Comparison of ENCODE assay signal across 20 mouse cellular contexts in genomic region chr2:170228318-170228994, GRCm38 (mm10).
DNase-seq lines count a peak whose midpoint lies in the region; ATAC-seq and TF ChIP-seq lines count a peak whose summit lies in the region.
"Had no signal": no experiment of that assay in that cellular context is flagged by ENCODE, and none has a peak within 500 bp of the region (broad histone marks: within the 10 kb centered on the region; RNA-seq: fewer than 3 reads in every experiment).

No protein-coding gene starts in this region.

- no peak for TF ChIP-seq POLR2A in lung, adult 2 months (IDR thresholded peaks at IDR 0.05; ENCODE audit: borderline replicate concordance, extremely low read depth, low read depth, low read length)

- no peak overlapping the region for H3K9ac ChIP-seq in lung, postnatal 0 days (replicated peaks; ENCODE audit: low read depth)
- no peak overlapping the region for H3K9ac ChIP-seq in neural tube, embryonic 15.5 days (replicated peaks)
- H3K9ac ChIP-seq: neural tube, embryonic 12.5 days had no signal

- H3K27ac ChIP-seq in lung, postnatal 0 days (ENCODE audit: low read length) = no peak overlapping the region
- H3K27ac ChIP-seq in hindbrain, embryonic 10.5 days = no peak overlapping the region
- no peak overlapping the region for H3K27ac ChIP-seq in neural tube, embryonic 15.5 days (replicated peaks)
- no peak overlapping the region for H3K27ac ChIP-seq in left cerebral cortex, adult 2 months
- H3K27ac ChIP-seq: embryonic facial prominence, embryonic 10.5 days; neural tube, embryonic 12.5 days had no signal

- peak; percentile 49 for DNase-seq in adrenal gland, postnatal 14 days
- DNase-seq in adrenal gland, adult 8-10 months = no peak
- peak; percentile 39 for DNase-seq in lung, postnatal 0 days (ENCODE audit: low spot score)
- DNase-seq in lung, adult 2 months = no peak
- DNase-seq in adipocyte (ENCODE audit: low spot score) = peak; percentile 26
- no peak for DNase-seq in hindbrain, embryonic 10.5 days (ENCODE audit: low spot score)
- DNase-seq in left cerebral cortex, adult 2 months (ENCODE audit: extremely low spot score in 1 of 2, low spot score in 2 of 2) = no peak
- DNase-seq: cerebellum, adult 11 months; cerebellum, postnatal 36 days; gastrocnemius, postnatal 25 days; kidney, postnatal 14 days; right cerebral cortex, postnatal 4 days had no signal

- intact Hi-C loops in left cerebral cortex, adult 2 months (cut with DNase I) = no loop called here

- no peaks in the 10 kb centered on the region for H3K9me3 ChIP-seq in lung, postnatal 0 days (ENCODE audit: low read length)
- no peaks in the 10 kb centered on the region for H3K9me3 ChIP-seq in hindbrain, embryonic 10.5 days
- H3K9me3 ChIP-seq in neural tube, embryonic 15.5 days (replicated peaks) = no peaks in the 10 kb centered on the region
- H3K9me3 ChIP-seq: embryonic facial prominence, embryonic 10.5 days; megakaryocyte, embryonic 14.5 days; neural tube, embryonic 12.5 days had no signal

- 72% methylated on average over 10 of the region's 10 CpGs for WGBS in lung, postnatal 0 days
- 82% methylated on average over 10 of the region's 10 CpGs for WGBS in lung, adult 2 months
- 92% methylated on average over 10 of the region's 10 CpGs for WGBS in hindbrain, embryonic 10.5 days
- WGBS in neural tube, embryonic 15.5 days = 95% methylated on average over 10 of the region's 10 CpGs

- H3K4me2 ChIP-seq in lung, postnatal 0 days (replicated peaks; ENCODE audit: low read depth, low read length) = no peak overlapping the region
- no peak overlapping the region for H3K4me2 ChIP-seq in neural tube, embryonic 15.5 days
- H3K4me2 ChIP-seq: neural tube, embryonic 12.5 days had no signal

- H3K36me3 ChIP-seq in lung, postnatal 0 days (ENCODE audit: insufficient read depth, low read length) = no peaks in the 10 kb centered on the region
- no peaks in the 10 kb centered on the region for H3K36me3 ChIP-seq in hindbrain, embryonic 10.5 days
- no peaks in the 10 kb centered on the region for H3K36me3 ChIP-seq in neural tube, embryonic 15.5 days
- H3K36me3 ChIP-seq: embryonic facial prominence, embryonic 10.5 days; neural tube, embryonic 12.5 days had no signal

- peak; percentile 30; the same call in 1 of the 2 replicates for ATAC-seq in lung, postnatal 0 days
- no peak for ATAC-seq in neural tube, embryonic 15.5 days (ENCODE audit: low FRiP score)
- ATAC-seq: activated CD4-positive, CD25-positive, alpha-beta regulatory T cell, adult 4 months; forebrain, embryonic 16.5 days; intestine, embryonic 16.5 days had no signal

- peak; percentile 34 for TF ChIP-seq CTCF in lung, postnatal 0 days (IDR thresholded peaks at IDR 0.05)
- TF ChIP-seq CTCF in lung, adult 2 months (IDR thresholded peaks at IDR 0.05; ENCODE audit: insufficient read depth, low read length) = no peak
- TF ChIP-seq CTCF in left cerebral cortex, adult 2 months (IDR thresholded peaks at IDR 0.05) = no peak; the same call in 1 of the 2 replicates

- no peaks in the 10 kb centered on the region for H3K4me1 ChIP-seq in lung, postnatal 0 days (ENCODE audit: insufficient read depth, low read depth, low read length)
- H3K4me1 ChIP-seq in lung, adult 2 months (ENCODE audit: control insufficient read depth, insufficient read depth, low read length) = no peaks in the 10 kb centered on the region
- peaks cover 2% of the 10 kb centered on the region for H3K4me1 ChIP-seq in hindbrain, embryonic 10.5 days (replicated peaks)
- peaks cover 7% of the 10 kb centered on the region for H3K4me1 ChIP-seq in neural tube, embryonic 15.5 days

- no peaks in the 10 kb centered on the region for H3K27me3 ChIP-seq in lung, postnatal 0 days (replicated peaks; ENCODE audit: insufficient read depth, low read length)
- H3K27me3 ChIP-seq in hindbrain, embryonic 10.5 days (ENCODE audit: insufficient read depth, poor library complexity, severe bottlenecking) = no peaks in the 10 kb centered on the region
- H3K27me3 ChIP-seq in neural tube, embryonic 15.5 days (replicated peaks) = no peaks in the 10 kb centered on the region
- H3K27me3 ChIP-seq: megakaryocyte, embryonic 14.5 days; neural tube, embryonic 12.5 days had no signal

- no peak for TF ChIP-seq EP300 in lung, postnatal 0 days (IDR thresholded peaks at IDR 0.05)

- no peak overlapping the region for H3K4me3 ChIP-seq in lung, postnatal 0 days (ENCODE audit: low read depth, low read length)
- H3K4me3 ChIP-seq in lung, adult 2 months (replicated peaks; ENCODE audit: extremely low read depth, low read depth, low read length) = no peak overlapping the region
- no peak overlapping the region for H3K4me3 ChIP-seq in hindbrain, embryonic 10.5 days
- no peak overlapping the region for H3K4me3 ChIP-seq in neural tube, embryonic 15.5 days (replicated peaks)
- no peak overlapping the region for H3K4me3 ChIP-seq in left cerebral cortex, adult 2 months
- H3K4me3 ChIP-seq: embryonic facial prominence, embryonic 10.5 days; erythroblast, embryonic 14.5 days; megakaryocyte, embryonic 14.5 days; neural tube, embryonic 12.5 days had no signal

Comparison
In these comparisons a context has a peak if more than half of its experiments do, and no peak if none do; other contexts are left out.
1. DNase-seq: peak in adrenal gland, postnatal 14 days (single experiment), lung, postnatal 0 days (single experiment) and adipocyte (single experiment); none in adrenal gland, adult 8-10 months (single experiment), lung, adult 2 months (single experiment), hindbrain, embryonic 10.5 days (single experiment) and left cerebral cortex, adult 2 months (0 of 2).